Mouse (Mus musculus) bone marrow, adult 2 months (tissue): ENCODE data around the gene Cdc26. TPM values are rescaled to one million over a fixed set of nuclear protein-coding genes. Genes with fewer than 3 reads are reported as not detected.
A peak's percentile ranks its signal among the peaks of the same experiment; 100 is the strongest.

Source experiments
- H3K27ac ChIP-seq: fragments of 200-500 bp; 2 replicates; pipeline ENCODE4 v1.5.1; 2012; ENCODE audit warnings: low read depth, mild to moderate bottlenecking, control low read depth, inconsistent platforms, low read length; ENCODE audit not compliant: control insufficient read depth, poor library complexity, insufficient read depth
- H3K4me1 ChIP-seq: fragments of 200-500 bp; 2 replicates; pipeline ENCODE4 v1.6.1; 2011; ENCODE audit warnings: low read length; ENCODE audit not compliant: control insufficient read depth, insufficient read depth
- H3K4me3 ChIP-seq: fragments of 200-500 bp; replicated peaks from 2 replicates; pipeline ENCODE3; 2011; ENCODE audit warnings: mild to moderate bottlenecking, low read depth, low read length, control low read depth; ENCODE audit not compliant: control insufficient read depth
- CTCF ChIP-seq: fragments of 200-500 bp; IDR thresholded peaks from 2 replicates; pipeline ENCODE4 v1.5.1; 2011; ENCODE audit warnings: low read length, control low read depth; ENCODE audit not compliant: control insufficient read depth, insufficient read depth
- POLR2A ChIP-seq: fragments of 200-500 bp; IDR thresholded peaks from 2 replicates; pipeline ENCODE4 v1.6.1; 2011; ENCODE audit warnings: low read depth, mild to moderate bottlenecking, control low read depth, low read length, borderline replicate concordance; ENCODE audit not compliant: control insufficient read depth
- WGBS: fragments of 180-500 bp; shearing (Covaris S2); methylation state at CpG from one replicate; pipeline ENCODE4 v1.1.7; 2018; 5-methylcytosine and 5-hydroxymethylcytosine counted together
- polyA plus RNA-seq: library from polyadenylated mRNA; stranded (reverse); fragments of >200 nt; gene quantifications from 2 replicates; pipeline ENCODE4 v1.2.4, GENCODE M21; 2011; ENCODE audit warnings: low replicate concordance; ENCODE audit not compliant: missing spikeins, insufficient read depth, insufficient read length

The Cdc26 gene
- polyA plus RNA-seq, 1 experiment, result 93.6 TPM

DNA sequence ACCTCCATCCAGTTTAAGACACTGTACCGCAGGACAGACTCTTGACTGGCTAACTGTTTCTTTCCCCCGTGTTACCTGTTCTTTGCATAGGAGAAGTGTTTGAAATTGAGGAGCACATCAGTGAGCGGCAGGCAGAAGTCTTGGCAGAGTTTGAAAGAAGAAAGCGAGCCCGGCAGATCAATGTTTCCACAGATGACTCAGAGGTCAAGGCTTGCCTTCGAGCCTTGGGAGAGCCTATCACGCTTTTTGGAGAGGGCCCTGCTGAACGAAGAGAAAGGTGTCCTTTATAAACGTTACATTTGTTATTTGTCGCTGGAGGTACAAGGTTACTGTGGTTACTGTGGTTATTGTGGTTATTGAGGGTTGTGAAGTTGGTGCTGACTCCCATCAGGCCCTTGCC is 3.2 kb upstream of the Cdc26 start:
- H3K27ac ChIP-seq, result no peak overlapping the region
- no peaks in the 10 kb centered on the region for H3K4me1 ChIP-seq
- WGBS, result 62% methylated on average over 10 of the region's 10 CpGs

GRCm38 (mm10) chr4:62410325-62410724 is 1.9 kb upstream of the Cdc26 start:
- H3K4me1 ChIP-seq, result no peaks in the 10 kb centered on the region
- TF ChIP-seq POLR2A (no peak), CTCF (no peak)
- WGBS, result 78% methylated on average over 2 of the region's 2 CpGs
- H3K4me3 ChIP-seq, result no peak overlapping the region
- H3K27ac ChIP-seq, result no peak overlapping the region

More for the DNA sequence above, 3.2 kb upstream of the Cdc26 start:
- no peak overlapping the region for H3K4me3 ChIP-seq
- TF ChIP-seq POLR2A (no peak), CTCF (no peak)

- TF ChIP-seq CTCF, result no peak
- no peak for TF ChIP-seq POLR2A
- Histone ChIP-seq H3K4me3 (peak overlapping the region; percentile 90), H3K27ac (no peak overlapping the region), H3K4me1 (no peaks in the 10 kb centered on the region)
- WGBS, result 32% methylated on average over 6 of the region's 6 CpGs
These were observed 1.2 kb upstream of the Cdc26 start for GRCm38 (mm10) chr4:62409615-62410014.

GRCm38 (mm10) chr4:62407730-62408582 is 486 bp downstream of the Cdc26 start:
- no peaks in the 10 kb centered on the region for H3K4me1 ChIP-seq
- H3K4me3 ChIP-seq, result peak overlapping the region; percentile 90
- TF ChIP-seq CTCF (peak; percentile 53), POLR2A (no peak; the same call in 1 of the 2 replicates)
- WGBS, result under 1% methylated on average over 35 of the region's 35 CpGs
- peak overlapping the region; percentile 52 for H3K27ac ChIP-seq

DNA sequence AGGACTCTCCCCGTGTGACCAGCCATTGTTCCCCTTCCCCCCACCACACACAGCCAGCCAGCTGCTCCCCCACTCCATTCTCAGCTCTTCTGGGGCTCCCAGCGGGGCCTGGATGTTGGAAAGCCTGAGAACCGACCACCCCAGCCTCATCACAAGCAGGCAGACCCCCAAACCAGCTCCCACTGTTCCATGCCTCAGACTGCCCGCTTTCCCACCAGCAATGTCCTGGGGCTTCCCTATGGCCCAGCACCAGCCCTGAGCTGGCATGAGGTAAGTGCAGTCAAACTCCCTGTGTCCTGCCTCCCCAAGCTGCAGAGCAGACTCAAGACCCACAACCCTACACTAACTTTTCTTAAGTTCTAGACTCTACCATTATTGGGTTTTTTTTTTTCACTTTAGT is 2.3 kb downstream of the Cdc26 start:
- Histone ChIP-seq H3K27ac (no peak overlapping the region), H3K4me1 (no peaks in the 10 kb centered on the region), H3K4me3 (no peak overlapping the region)
- no peak for TF ChIP-seq CTCF
- WGBS, result 75% methylated on average over 4 of the region's 4 CpGs

GRCm38 (mm10) chr4:62398956-62399355 is 9.5 kb downstream of the Cdc26 start:
- Histone ChIP-seq H3K4me3 (no peak overlapping the region), H3K4me1 (peaks cover 2% of the 10 kb centered on the region; the same call in 1 of the 2 replicates), H3K27ac (no peak overlapping the region)
- no peak for TF ChIP-seq POLR2A
- no peak for TF ChIP-seq CTCF
- 87% methylated on average over 3 of the region's 3 CpGs for WGBS

- H3K4me3 ChIP-seq, result no peak overlapping the region
- no peak overlapping the region for H3K27ac ChIP-seq
- peaks cover 2% of the 10 kb centered on the region; the same call in 1 of the 2 replicates for H3K4me1 ChIP-seq
- WGBS, result 49% methylated on average over 4 of the region's 4 CpGs
- TF ChIP-seq POLR2A, result no peak
- TF ChIP-seq CTCF, result no peak
These were observed 10.7 kb downstream of the Cdc26 start for GRCm38 (mm10) chr4:62397616-62398365.

DNA sequence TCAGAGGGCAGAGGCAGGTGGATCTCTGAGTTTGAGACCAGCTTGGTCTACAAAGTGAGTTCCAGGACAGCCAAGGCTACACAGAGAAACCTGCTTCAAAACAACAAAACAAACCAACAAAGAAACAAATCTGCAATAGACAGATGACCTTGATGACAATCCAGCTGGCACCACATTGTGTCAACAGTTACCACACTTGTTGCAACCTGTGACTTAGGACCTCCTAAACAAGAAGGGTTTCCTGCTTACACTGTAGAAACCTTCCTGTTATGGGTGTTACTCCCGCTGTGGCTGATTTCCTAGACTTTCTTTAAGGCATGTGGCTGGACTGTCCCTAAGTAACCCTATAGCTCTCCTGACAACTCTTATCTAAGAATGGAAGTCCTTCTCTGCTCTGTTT is 12.6 kb downstream of the Cdc26 start:
- Histone ChIP-seq H3K27ac (no peak overlapping the region), H3K4me1 (peaks cover 6% of the 10 kb centered on the region), H3K4me3 (no peak overlapping the region)
- no peak for TF ChIP-seq CTCF
- TF ChIP-seq POLR2A, result no peak
- 45% methylated on average over 1 of the region's 1 CpGs for WGBS

GRCm38 (mm10) chr4:62393459-62393858 is 15.0 kb downstream of the Cdc26 start:
- no peak overlapping the region for H3K27ac ChIP-seq
- peaks cover 6% of the 10 kb centered on the region for H3K4me1 ChIP-seq

More at GRCm38 (mm10) chr4:62393459-62393858, 15.0 kb downstream of the Cdc26 start:
- no peak overlapping the region for H3K4me3 ChIP-seq
- TF ChIP-seq CTCF (no peak), POLR2A (no peak)
- WGBS, result 81% methylated on average over 6 of the region's 6 CpGs
